Mouse (Mus musculus) embryonic facial prominence, embryonic 13.5 days (tissue): Measurements from ENCODE around the gene Sh3bp5. TPM values are rescaled to one million over a fixed set of nuclear protein-coding genes. Genes with fewer than 3 reads are reported as not detected.

ENCODE experiments used
- ATAC-seq: fragments of 200-750 bp; cut with Nextera tagmentation; 2 replicates; pipeline ENCODE4 v1.8.0; 2017; ENCODE audit warnings: low read depth; ENCODE audit not compliant: insufficient number of reproducible peaks, insufficient read depth, low FRiP score, low TSS enrichment
- H3K27ac ChIP-seq: fragments of 300-500 bp; sonication (generic); 2 replicates; pipeline ENCODE4 v1.5.1; 2015; ENCODE audit warnings: moderate library complexity, mild to moderate bottlenecking, inconsistent platforms
- H3K27me3 ChIP-seq: fragments of 300-500 bp; sonication (generic); 2 replicates; pipeline ENCODE4 v1.6.1; 2015; ENCODE audit warnings: mild to moderate bottlenecking, inconsistent platforms
- H3K36me3 ChIP-seq: fragments of 300-500 bp; sonication (generic); 2 replicates; pipeline ENCODE4 v1.6.1; 2015; ENCODE audit warnings: mild to moderate bottlenecking, inconsistent platforms
- H3K4me1 ChIP-seq: fragments of 300-500 bp; sonication (generic); 2 replicates; pipeline ENCODE4 v1.6.1; 2015; ENCODE audit warnings: inconsistent platforms
- H3K4me2 ChIP-seq: fragments of 300-500 bp; sonication (generic); 2 replicates; pipeline ENCODE4 v1.6.1; 2015; ENCODE audit warnings: moderate library complexity, mild to moderate bottlenecking, inconsistent platforms
- H3K4me3 ChIP-seq: fragments of 300-500 bp; sonication (generic); 2 replicates; pipeline ENCODE4 v1.5.1; 2015; ENCODE audit warnings: mild to moderate bottlenecking, inconsistent platforms
- H3K9ac ChIP-seq: fragments of 300-500 bp; sonication (generic); 2 replicates; pipeline ENCODE4 v1.6.1; 2015; ENCODE audit warnings: mild to moderate bottlenecking, inconsistent platforms
- H3K9me3 ChIP-seq: fragments of 300-500 bp; sonication (generic); 2 replicates; pipeline ENCODE4 v1.6.1; 2016; ENCODE audit warnings: inconsistent platforms
- WGBS: fragments of 180-500 bp; shearing (Covaris S2); methylation state at CpG from one replicate; pipeline ENCODE4 v1.1.7; 2015; ENCODE audit warnings: mixed read lengths; 5-methylcytosine and 5-hydroxymethylcytosine counted together
- polyA plus RNA-seq: library from polyadenylated mRNA; unstranded; fragments of >200 nt; fragmentation: Nextera tagmentation; extraction: Ambion mirVana; gene quantifications from 2 replicates; pipeline ENCODE4 v1.2.1, GENCODE M21; 2015

The Sh3bp5 gene
- polyA plus RNA-seq, 1 experiment from 2014 or later = 40.1 TPM

DNA sequence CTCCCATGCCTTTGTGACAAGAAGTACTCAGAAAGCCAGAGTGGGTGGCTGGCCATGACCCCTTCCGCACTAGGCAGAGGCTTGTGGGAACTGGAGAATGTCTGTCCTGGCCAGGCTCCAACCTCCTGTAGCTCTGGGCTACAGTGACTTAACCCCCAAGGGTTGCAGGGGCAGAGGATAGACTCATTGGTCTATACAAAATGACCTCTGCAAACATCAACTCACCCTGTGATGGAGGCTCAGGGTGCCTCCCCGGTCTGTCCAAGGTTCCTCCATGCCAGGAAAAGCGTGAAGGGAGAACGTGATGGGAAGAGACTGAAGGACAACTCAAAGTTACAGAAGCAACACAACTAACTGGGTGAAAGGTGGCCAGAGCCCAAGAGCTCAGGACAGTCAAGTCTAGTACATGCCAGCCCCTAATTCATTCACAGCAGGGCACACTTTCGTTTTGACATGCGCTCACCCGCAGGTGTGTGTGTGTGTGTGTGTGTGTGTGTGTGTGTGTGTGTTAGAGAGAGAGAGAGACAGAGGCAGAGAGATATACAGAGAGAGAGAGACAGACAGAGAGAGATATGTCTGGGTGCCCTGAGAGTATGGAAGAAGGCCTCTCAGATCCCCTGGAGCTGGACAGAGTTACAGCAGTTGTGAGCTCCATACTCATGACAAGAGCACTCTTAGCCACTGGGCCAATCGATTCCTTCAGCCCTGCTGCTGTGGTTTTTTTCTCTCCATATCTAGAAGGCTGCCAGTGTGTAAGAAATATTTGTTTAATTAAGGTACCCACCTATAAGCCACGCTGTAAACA is 37.9 kb downstream of the Sh3bp5 start:
- Histone ChIP-seq H3K4me3 (no peak overlapping the region), H3K27me3 (no peaks in the 10 kb centered on the region), H3K4me1 (peaks cover 12% of the 10 kb centered on the region), H3K36me3 (peaks cover 8% of the 10 kb centered on the region; the same call in 1 of the 2 replicates), H3K9me3 (no peaks in the 10 kb centered on the region), H3K9ac (no peak overlapping the region), H3K4me2 (no peak overlapping the region), H3K27ac (no peak overlapping the region)
- 83% methylated on average over 9 of the region's 9 CpGs for WGBS
- ATAC-seq = no peak

DNA sequence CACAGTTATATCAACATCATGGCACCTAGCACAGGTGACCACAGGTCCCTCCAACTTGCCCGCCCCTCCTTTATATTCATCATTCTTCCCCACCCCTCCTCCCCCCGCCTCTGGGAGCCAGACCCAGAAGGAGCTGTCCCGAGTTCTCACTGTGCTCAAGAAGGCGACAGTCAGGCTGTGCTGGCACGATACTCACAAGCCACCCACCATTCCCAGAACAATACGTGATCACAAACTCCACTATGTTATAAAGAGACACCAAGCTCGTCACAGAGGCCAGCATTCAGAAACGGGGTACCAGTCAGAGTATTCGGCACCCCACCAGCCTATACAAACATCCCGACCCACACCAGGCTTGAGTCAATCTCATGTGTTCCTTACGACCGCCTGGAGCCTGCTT is 38.5 kb downstream of the Sh3bp5 start:
- H3K27me3 ChIP-seq = no peaks in the 10 kb centered on the region
- H3K4me1 ChIP-seq = peaks cover 13% of the 10 kb centered on the region
- H3K36me3 ChIP-seq = peaks cover 8% of the 10 kb centered on the region; the same call in 1 of the 2 replicates
- WGBS = 86% methylated on average over 12 of the region's 12 CpGs
- no peaks in the 10 kb centered on the region for H3K9me3 ChIP-seq
- no peak for ATAC-seq
- no peak overlapping the region for H3K4me3 ChIP-seq
- H3K4me2 ChIP-seq = no peak overlapping the region
- H3K27ac ChIP-seq = no peak overlapping the region
- H3K9ac ChIP-seq = no peak overlapping the region

DNA sequence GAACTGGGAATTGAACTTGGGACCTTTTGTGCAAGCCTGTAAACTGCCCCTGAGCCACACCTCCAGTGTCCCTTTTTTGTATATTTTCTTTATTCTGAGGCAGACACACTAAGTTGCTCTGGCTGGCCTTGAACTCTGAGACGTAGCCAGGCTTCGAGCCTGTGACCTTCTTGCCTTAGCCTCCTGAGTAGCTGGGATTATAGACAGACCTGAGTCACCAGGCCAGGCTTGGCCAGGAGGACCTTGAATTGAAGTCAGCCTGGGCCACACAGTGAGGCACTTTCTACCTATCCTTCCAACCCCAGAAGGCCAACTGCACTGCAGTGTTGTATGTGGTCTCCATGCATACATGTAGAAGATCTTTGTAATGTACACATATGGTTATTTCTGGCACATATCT is 39.5 kb downstream of the Sh3bp5 start:
- Histone ChIP-seq H3K4me3 (no peak overlapping the region), H3K9me3 (no peaks in the 10 kb centered on the region), H3K4me2 (no peak overlapping the region), H3K27me3 (no peaks in the 10 kb centered on the region), H3K36me3 (peaks cover 8% of the 10 kb centered on the region; the same call in 1 of the 2 replicates), H3K27ac (no peak overlapping the region), H3K4me1 (peaks cover 13% of the 10 kb centered on the region), H3K9ac (no peak overlapping the region)
- ATAC-seq = no peak
- 94% methylated on average over 2 of the region's 2 CpGs for whole genome bisulfite sequencing

- Histone ChIP-seq H3K4me1 (peaks cover 13% of the 10 kb centered on the region), H3K9ac (no peak overlapping the region), H3K9me3 (no peaks in the 10 kb centered on the region), H3K27me3 (no peaks in the 10 kb centered on the region), H3K4me2 (no peak overlapping the region), H3K4me3 (no peak overlapping the region), H3K36me3 (peaks cover 8% of the 10 kb centered on the region; the same call in 1 of the 2 replicates), H3K27ac (no peak overlapping the region)
- ATAC-seq = no peak
- 89% methylated on average over 7 of the region's 7 CpGs for WGBS
These were observed 40.2 kb downstream of the Sh3bp5 start for GRCm38 (mm10) chr14:31395629-31396199.

GRCm38 (mm10) chr14:31394822-31395532 is 40.9 kb downstream of the Sh3bp5 start:
- no peaks in the 10 kb centered on the region for H3K9me3 ChIP-seq
- H3K4me3 ChIP-seq = no peak overlapping the region
- H3K27ac ChIP-seq = no peak overlapping the region
- H3K36me3 ChIP-seq = peaks cover 4% of the 10 kb centered on the region; the same call in 1 of the 2 replicates
- 91% methylated on average over 9 of the region's 9 CpGs for WGBS
- H3K4me1 ChIP-seq = peaks cover 13% of the 10 kb centered on the region
- H3K27me3 ChIP-seq = no peaks in the 10 kb centered on the region
- H3K9ac ChIP-seq = no peak overlapping the region
- no peak overlapping the region for H3K4me2 ChIP-seq
- no peak for ATAC-seq

DNA sequence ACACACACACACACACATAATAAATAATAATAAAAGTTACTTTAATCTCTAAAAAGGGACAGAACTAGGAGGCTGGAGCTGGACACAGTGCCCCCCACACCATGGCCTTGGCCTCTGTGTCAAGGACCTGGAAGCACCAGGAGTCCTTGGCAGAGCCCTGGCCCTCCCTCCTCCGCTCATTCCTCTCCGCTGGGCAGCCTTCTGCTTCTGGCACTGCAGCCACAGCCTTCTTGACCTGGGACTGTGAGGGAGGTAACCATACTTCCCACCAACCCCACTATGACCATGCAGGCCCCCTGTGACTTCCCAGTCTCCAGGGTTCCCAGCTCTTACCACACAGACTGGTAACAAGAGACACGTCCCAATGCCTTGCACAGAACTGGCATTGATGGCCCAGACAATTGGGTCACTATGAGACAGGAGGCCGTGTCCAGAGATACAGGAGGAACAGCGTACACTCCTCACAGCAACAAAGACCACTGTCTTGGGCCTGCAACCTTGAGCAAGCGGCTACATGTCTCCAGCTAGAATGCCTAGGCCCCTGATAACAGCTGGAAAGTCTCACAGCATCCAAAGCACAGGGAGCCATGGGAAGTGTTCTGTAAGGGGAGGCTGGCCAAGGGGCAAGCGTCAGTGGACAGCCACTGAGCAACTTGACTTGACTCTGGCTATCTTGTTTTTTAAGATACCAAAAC is 41.8 kb downstream of the Sh3bp5 start:
- no peak for ATAC-seq

GRCm38 (mm10) chr14:31393546-31393890 is 42.4 kb downstream of the Sh3bp5 start:
- Histone ChIP-seq H3K4me2 (no peak overlapping the region), H3K27me3 (no peaks in the 10 kb centered on the region), H3K4me3 (no peak overlapping the region), H3K9me3 (no peaks in the 10 kb centered on the region), H3K9ac (no peak overlapping the region), H3K27ac (no peak overlapping the region), H3K36me3 (peaks cover 4% of the 10 kb centered on the region; the same call in 1 of the 2 replicates), H3K4me1 (peaks cover 12% of the 10 kb centered on the region)
- 71% methylated on average over 3 of the region's 3 CpGs for WGBS
- no peak for ATAC-seq

More for the DNA sequence above, 41.8 kb downstream of the Sh3bp5 start:
- Histone ChIP-seq H3K9ac (no peak overlapping the region), H3K36me3 (peaks cover 4% of the 10 kb centered on the region; the same call in 1 of the 2 replicates), H3K4me1 (peaks cover 10% of the 10 kb centered on the region), H3K4me2 (no peak overlapping the region), H3K9me3 (no peaks in the 10 kb centered on the region), H3K27ac (no peak overlapping the region), H3K4me3 (no peak overlapping the region), H3K27me3 (no peaks in the 10 kb centered on the region)
- 78% methylated on average over 7 of the region's 7 CpGs for WGBS

DNA sequence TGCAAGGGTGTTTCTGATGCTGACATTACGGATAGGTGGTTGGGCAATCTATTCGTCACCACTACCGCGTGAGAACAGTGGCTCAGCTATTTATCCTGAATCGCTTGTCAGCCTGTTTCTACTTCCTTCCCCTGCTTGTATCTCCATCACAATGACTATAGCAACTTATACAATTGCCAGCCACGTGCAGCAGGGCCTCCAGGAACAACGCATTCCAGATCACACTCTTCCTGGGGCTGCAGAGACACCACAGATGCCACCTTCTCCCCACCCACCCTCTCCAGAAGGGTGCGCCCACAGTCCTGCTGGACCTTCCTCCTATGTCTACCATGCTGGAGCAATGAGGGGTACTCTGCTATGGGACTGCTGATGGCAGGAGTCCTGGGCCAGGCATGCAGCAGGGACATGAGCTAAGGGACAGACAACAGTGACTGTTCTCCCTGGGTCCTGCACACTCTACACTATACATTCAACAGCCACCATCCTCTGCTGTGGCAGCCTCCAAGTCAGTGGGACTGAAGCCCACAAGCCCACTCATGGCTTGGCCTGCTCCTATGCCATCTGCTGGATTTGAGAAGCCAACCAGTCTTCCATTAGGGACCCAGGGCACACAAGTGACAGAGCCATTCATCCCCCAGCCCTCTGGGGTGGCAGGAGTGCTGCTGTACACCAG is 42.9 kb downstream of the Sh3bp5 start:
- Histone ChIP-seq H3K4me3 (no peak overlapping the region), H3K9ac (no peak overlapping the region), H3K9me3 (no peaks in the 10 kb centered on the region), H3K27me3 (no peaks in the 10 kb centered on the region), H3K4me1 (peaks cover 17% of the 10 kb centered on the region), H3K4me2 (no peak overlapping the region), H3K36me3 (peaks cover 4% of the 10 kb centered on the region; the same call in 1 of the 2 replicates), H3K27ac (no peak overlapping the region)
- no peak for ATAC-seq
- WGBS = 84% methylated on average over 8 of the region's 8 CpGs

DNA sequence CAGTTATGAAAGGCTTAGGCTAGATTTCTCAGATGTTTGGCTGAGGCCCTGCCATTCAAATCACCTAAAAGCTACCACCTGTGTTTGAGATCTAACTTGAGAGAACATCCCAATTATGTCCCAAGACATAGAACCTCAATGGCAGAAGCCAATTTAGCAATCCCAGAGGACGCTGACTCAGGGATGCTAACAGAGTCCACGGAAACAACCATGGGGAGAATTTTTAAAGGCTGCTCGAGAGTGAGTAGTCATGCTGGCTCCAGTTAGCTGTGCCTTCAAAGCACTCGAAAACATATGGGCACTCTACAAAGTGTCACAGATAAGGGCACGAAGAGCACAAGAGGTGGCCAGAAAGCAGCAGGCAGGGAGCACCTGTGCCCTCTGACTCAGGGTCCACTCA is 43.6 kb downstream of the Sh3bp5 start:
- WGBS = 79% methylated on average over 5 of the region's 5 CpGs
- no peak overlapping the region for H3K27ac ChIP-seq
- no peaks in the 10 kb centered on the region; the same call in 1 of the 2 replicates for H3K36me3 ChIP-seq
- ATAC-seq = no peak
- H3K27me3 ChIP-seq = no peaks in the 10 kb centered on the region
- no peak overlapping the region for H3K9ac ChIP-seq
- H3K4me2 ChIP-seq = no peak overlapping the region
- peaks cover 19% of the 10 kb centered on the region for H3K4me1 ChIP-seq
- no peak overlapping the region for H3K4me3 ChIP-seq
- H3K9me3 ChIP-seq = no peaks in the 10 kb centered on the region

DNA sequence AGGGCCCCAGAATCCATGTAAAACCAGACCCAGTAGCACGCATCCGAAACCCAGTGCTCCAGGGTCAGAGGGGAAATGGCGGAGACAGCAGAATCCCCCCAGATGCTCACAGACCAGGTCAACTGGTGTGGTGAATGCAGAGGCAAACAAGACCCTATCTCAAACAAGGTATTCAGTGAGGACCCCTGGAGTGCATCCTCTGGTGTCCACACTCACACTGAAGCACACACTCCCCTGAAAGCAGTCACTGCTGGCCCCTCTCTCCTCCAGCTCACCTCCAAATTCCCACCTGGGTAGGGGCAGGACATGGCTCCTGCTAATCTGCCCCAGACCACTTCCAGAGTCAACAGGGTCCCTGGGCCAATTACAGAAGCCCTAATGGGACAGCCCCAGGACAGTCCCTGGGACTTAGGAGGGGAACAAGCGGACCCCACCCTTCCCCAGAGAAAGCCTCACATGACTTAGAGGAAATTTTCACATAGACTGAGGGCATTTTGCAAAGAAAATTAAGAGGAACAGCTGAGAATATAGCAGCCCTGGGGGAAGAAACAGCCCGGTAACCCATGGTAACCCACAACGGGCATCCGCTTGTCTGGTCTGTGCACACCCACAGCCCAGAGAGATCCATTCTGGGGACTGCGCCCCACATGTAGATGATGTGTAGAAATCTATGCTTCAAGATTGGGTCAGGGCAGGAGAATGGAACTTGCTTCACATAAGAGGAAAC is 46.3 kb downstream of the Sh3bp5 start:
- H3K9ac ChIP-seq = no peak overlapping the region
- H3K36me3 ChIP-seq = no peaks in the 10 kb centered on the region
- WGBS = 87% methylated on average over 8 of the region's 8 CpGs
- H3K4me1 ChIP-seq = peaks cover 34% of the 10 kb centered on the region
- H3K9me3 ChIP-seq = no peaks in the 10 kb centered on the region
- no peak overlapping the region for H3K4me2 ChIP-seq
- no peak overlapping the region for H3K4me3 ChIP-seq
- H3K27me3 ChIP-seq = no peaks in the 10 kb centered on the region
- H3K27ac ChIP-seq = no peak overlapping the region
- ATAC-seq = no peak
